Mouse (Mus musculus) cerebellum, adult 2 months (tissue): Measurements from ENCODE around the gene Agrp.

Experiments used
- CTCF ChIP-seq: fragments of 200-500 bp; IDR thresholded peaks from 2 replicates; pipeline ENCODE4 v1.5.1; 2011; ENCODE audit warnings: low read depth, mild to moderate bottlenecking, control low read depth, low read length, moderate library complexity, borderline replicate concordance; ENCODE audit not compliant: insufficient read depth
- POLR2A ChIP-seq: fragments of 200-500 bp; IDR thresholded peaks from 2 replicates; pipeline ENCODE4 v1.6.1; 2011; ENCODE audit warnings: low read length, control low read depth, borderline replicate concordance; ENCODE audit not compliant: insufficient read depth

GRCm38 (mm10) chr8:105607062-105607461, 30.1 kb downstream of the Agrp start:
- no peak for TF ChIP-seq CTCF
- no peak for TF ChIP-seq POLR2A
